Mouse (Mus musculus): ENCODE data around the gene Amph. TPM values are rescaled to one million over a fixed set of nuclear protein-coding genes. Genes with fewer than 3 reads are reported as not detected.
A peak's percentile ranks its signal among the peaks of the same experiment; 100 is the strongest.
"Not testable (repeated sequence)": the region's sequence is repeated elsewhere in the genome, so short reads cannot be mapped to it uniquely, and the experiment has no call there.

Gene Amph
- total RNA-seq (2021) (1 to 10 TPM in 1 of 2 experiments, under 1 TPM in 1; 0.94 to 1.3 TPM), polyA plus RNA-seq (2012; rRNA removed) (1.1 and 1.3 TPM in 2 replicates)
- long read RNA-seq, partial matches to known transcripts = 2 of 3 reads
- long read RNA-seq, other reads (novel, unspliced or antisense) = 1 of 3 reads

GRCm38 (mm10) chr13:18948171-18949028 is at the start of gene Amph:
Amph (plus strand) TSS chr13:18948205.
- TF ChIP-seq CTCF (IDR thresholded peaks at IDR 0.05) (peak; percentile 35; the same call in 1 of the 2 replicates), POLR2A (IDR thresholded peaks at IDR 0.05; ENCODE audit: insufficient read depth, low read depth, low read length) (no peak)
- no peaks in the 10 kb centered on the region for H3K79me2 ChIP-seq (replicated peaks; ENCODE audit: control insufficient read depth, insufficient read depth, low read length)
- peaks cover 2% of the 10 kb centered on the region; the same call in 1 of the 2 replicates for H3K27me3 ChIP-seq (ENCODE audit: control insufficient read depth, insufficient read depth, low read length)
- peak within 1 kb of the TSS; percentile 51 for H3K4me3 ChIP-seq
- peak; percentile 59 to 62 for DNase-seq
- intact Hi-C loops (cut with DNase I) = loop anchor here (10.0 kb wide), 1 partner anchor 156 kb away; no protein-coding TSS in a partner anchor
- H3K4me1 ChIP-seq (ENCODE audit: control insufficient read depth, insufficient read depth, low read length) = no peaks in the 10 kb centered on the region
- WGBS = under 1% methylated on average over 61 of the region's 70 CpGs
- H3K9ac ChIP-seq (ENCODE audit: low read depth, low read length) = peak within 1 kb of the TSS; percentile 24
- H3K36me3 ChIP-seq (ENCODE audit: control insufficient read depth, insufficient read depth, low read length) = no peaks in the 10 kb centered on the region
- H3K27ac ChIP-seq = no peak within 1 kb of the TSS

GRCm38 (mm10) chr13:18903623-18904022 is 44.4 kb upstream of the Amph start:
- no peak for DNase-seq
- H3K36me3 ChIP-seq (ENCODE audit: control insufficient read depth, insufficient read depth, low read length) = no peaks in the 10 kb centered on the region
- no peaks in the 10 kb centered on the region for H3K4me1 ChIP-seq (ENCODE audit: control insufficient read depth, insufficient read depth, low read length)
- 84% methylated on average over 6 of the region's 6 CpGs for WGBS
- intact Hi-C loops (cut with DNase I) = no loop called here
- no peak overlapping the region for H3K27ac ChIP-seq
- TF ChIP-seq EP300 (IDR thresholded peaks at IDR 0.05; ENCODE audit: insufficient read depth, low read depth, low read length) (no peak), POLR2A (IDR thresholded peaks at IDR 0.05; ENCODE audit: insufficient read depth, low read depth, low read length) (no peak), CTCF (IDR thresholded peaks at IDR 0.05) (no peak)
- no peaks in the 10 kb centered on the region for H3K79me2 ChIP-seq (replicated peaks; ENCODE audit: control insufficient read depth, insufficient read depth, low read length)
- no peaks in the 10 kb centered on the region for H3K27me3 ChIP-seq (ENCODE audit: control insufficient read depth, insufficient read depth, low read length)
- H3K4me3 ChIP-seq = no peak overlapping the region
- no peak overlapping the region for H3K9ac ChIP-seq (ENCODE audit: low read depth, low read length)

DNA sequence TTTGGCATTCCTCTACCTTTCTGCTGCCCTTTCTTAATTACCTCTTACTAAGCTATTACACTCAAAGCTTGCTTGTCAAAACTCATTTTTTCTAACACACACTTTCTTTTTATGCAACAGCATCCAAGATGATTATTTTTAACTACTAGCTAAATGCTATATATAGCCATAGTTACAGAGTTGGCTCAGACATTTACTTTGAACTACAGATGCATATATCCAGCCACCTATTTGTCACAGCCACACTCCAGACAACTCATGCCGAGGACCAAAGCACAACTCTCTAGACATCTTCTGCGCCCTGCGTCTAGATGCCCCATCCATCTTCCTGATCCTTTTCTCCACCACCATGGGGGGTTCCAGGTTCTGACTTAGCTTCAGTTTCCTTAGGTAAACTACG is 33.2 kb upstream of the Amph start:
- TF ChIP-seq POLR2A (IDR thresholded peaks at IDR 0.05; ENCODE audit: insufficient read depth, low read depth, low read length) = no peak
- no peak overlapping the region for H3K9ac ChIP-seq (ENCODE audit: low read depth, low read length)
- DNase-seq = no peak
- no peaks in the 10 kb centered on the region for H3K4me1 ChIP-seq (ENCODE audit: control insufficient read depth, insufficient read depth, low read length)
- H3K4me3 ChIP-seq = no peak overlapping the region
- H3K79me2 ChIP-seq (replicated peaks; ENCODE audit: control insufficient read depth, insufficient read depth, low read length) = no peaks in the 10 kb centered on the region
- 78% methylated on average over 4 of the region's 4 CpGs for whole genome bisulfite sequencing
- intact Hi-C loops (cut with DNase I) = no loop called here
- no peak overlapping the region for H3K27ac ChIP-seq
- no peaks in the 10 kb centered on the region for H3K36me3 ChIP-seq (ENCODE audit: control insufficient read depth, insufficient read depth, low read length)
- H3K27me3 ChIP-seq (ENCODE audit: control insufficient read depth, insufficient read depth, low read length) = no peaks in the 10 kb centered on the region

DNA sequence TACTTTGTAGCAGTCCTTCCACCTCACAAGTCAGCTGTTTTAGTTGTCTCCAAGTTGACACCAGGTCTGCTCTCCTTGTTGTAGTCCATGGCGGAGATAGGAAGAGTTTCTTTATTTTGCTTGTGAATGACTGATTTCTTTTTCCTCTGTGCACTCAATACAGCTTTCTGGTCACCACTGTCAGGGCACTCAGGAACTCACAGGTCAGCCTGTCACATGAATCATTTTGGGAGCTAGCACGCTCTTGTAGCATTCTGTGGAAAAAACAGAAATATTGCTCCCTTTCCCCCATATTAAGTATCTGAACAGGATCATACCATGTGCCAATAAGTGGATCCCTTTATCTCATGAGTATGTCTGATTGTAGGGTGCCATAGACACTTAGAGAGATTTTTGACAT is 14.8 kb upstream of the Amph start:
- H3K36me3 ChIP-seq (ENCODE audit: control insufficient read depth, insufficient read depth, low read length); intact Hi-C loops (cut with DNase I); H3K4me3 ChIP-seq; H3K27ac ChIP-seq; H3K27me3 ChIP-seq (ENCODE audit: control insufficient read depth, insufficient read depth, low read length); DNase-seq; H3K79me2 ChIP-seq (replicated peaks; ENCODE audit: control insufficient read depth, insufficient read depth, low read length); H3K9ac ChIP-seq (ENCODE audit: low read depth, low read length); H3K4me1 ChIP-seq (ENCODE audit: control insufficient read depth, insufficient read depth, low read length): not testable (repeated sequence)
- WGBS = 58% methylated on average over 1 of the region's 2 CpGs

- intact Hi-C loops (cut with DNase I) = loop anchor here (10.0 kb wide), 1 partner anchor 157 kb away; no protein-coding TSS in a partner anchor
- H3K9ac ChIP-seq (ENCODE audit: low read depth, low read length) = no peak overlapping the region
- H3K4me1 ChIP-seq (ENCODE audit: control insufficient read depth, insufficient read depth, low read length) = no peaks in the 10 kb centered on the region
- 22% methylated on average over 5 of the region's 5 CpGs for WGBS
- TF ChIP-seq POLR2A (IDR thresholded peaks at IDR 0.05; ENCODE audit: insufficient read depth, low read depth, low read length) = no peak
- no peak for TF ChIP-seq EP300 (IDR thresholded peaks at IDR 0.05; ENCODE audit: insufficient read depth, low read depth, low read length)
- no peak for TF ChIP-seq CTCF (IDR thresholded peaks at IDR 0.05)
- DNase-seq = no peak
- peaks cover 2% of the 10 kb centered on the region; the same call in 1 of the 2 replicates for H3K27me3 ChIP-seq (ENCODE audit: control insufficient read depth, insufficient read depth, low read length)
- no peaks in the 10 kb centered on the region for H3K79me2 ChIP-seq (replicated peaks; ENCODE audit: control insufficient read depth, insufficient read depth, low read length)
- no peak overlapping the region for H3K27ac ChIP-seq
- H3K4me3 ChIP-seq = no peak overlapping the region
- no peaks in the 10 kb centered on the region for H3K36me3 ChIP-seq (ENCODE audit: control insufficient read depth, insufficient read depth, low read length)
These were observed 319 bp upstream of the Amph start for GRCm38 (mm10) chr13:18947686-18948085.

GRCm38 (mm10) chr13:18949029-18949350 is 985 bp downstream of the Amph start:
- Histone ChIP-seq H3K36me3 (ENCODE audit: control insufficient read depth, insufficient read depth, low read length) (no peaks in the 10 kb centered on the region), H3K9ac (ENCODE audit: low read depth, low read length) (no peak overlapping the region), H3K4me3 (peak overlapping the region; percentile 51; the same call in 1 of the 2 replicates), H3K4me1 (ENCODE audit: control insufficient read depth, insufficient read depth, low read length) (no peaks in the 10 kb centered on the region), H3K79me2 (replicated peaks; ENCODE audit: control insufficient read depth, insufficient read depth, low read length) (no peaks in the 10 kb centered on the region), H3K27ac (no peak overlapping the region), H3K27me3 (ENCODE audit: control insufficient read depth, insufficient read depth, low read length) (peaks cover 2% of the 10 kb centered on the region; the same call in 1 of the 2 replicates)
- DNase-seq = no peak
- TF ChIP-seq EP300 (IDR thresholded peaks at IDR 0.05; ENCODE audit: insufficient read depth, low read depth, low read length) (no peak), CTCF (IDR thresholded peaks at IDR 0.05) (no peak), POLR2A (IDR thresholded peaks at IDR 0.05; ENCODE audit: insufficient read depth, low read depth, low read length) (no peak)
- WGBS = 13% methylated on average over 5 of the region's 5 CpGs
- intact Hi-C loops (cut with DNase I) = loop anchor here (10.0 kb wide), 1 partner anchor 156 kb away; no protein-coding TSS in a partner anchor
